8 mouse cellular contexts compared by ENCODE assay signal in genomic region chrX:37048066-37048889, GRCm38 (mm10). TPM values are rescaled to one million over a fixed set of nuclear protein-coding genes. Genes with fewer than 3 reads are reported as not detected.
DNase-seq lines count a peak whose midpoint lies in the region; ATAC-seq lines count a peak whose summit lies in the region.

Gene Sowahd (plus strand): TSS chrX:37048845.

- no peak for DNase-seq in heart, postnatal 36 days
- DNase-seq in midbrain, embryonic 10.5 days (ENCODE audit: low spot score): peak; percentile 18
- no peak for DNase-seq in frontal cortex, adult 2 months (ENCODE audit: extremely low spot score in 1 of 2, low spot score in 1 of 2)
- no peak for DNase-seq in frontal cortex, postnatal 10 days (ENCODE audit: low spot score in 2 of 2)
- no peak for DNase-seq in left cerebral cortex, postnatal 14 days (ENCODE audit: low spot score in 2 of 2)

- H3K9me3 ChIP-seq in heart, embryonic 14.5 days (ENCODE audit: control insufficient read depth, low read length): no peaks in the 10 kb centered on the region
- H3K9me3 ChIP-seq in hindbrain, embryonic 15.5 days: no peaks in the 10 kb centered on the region
- peaks cover 6% of the 10 kb centered on the region; the same call in 1 of the 2 replicates for H3K9me3 ChIP-seq in midbrain, embryonic 10.5 days (replicated peaks)

- ATAC-seq in heart, embryonic 14.5 days (ENCODE audit: insufficient number of reproducible peaks, insufficient read depth, low FRiP score, low read depth): no peak
- ATAC-seq in hindbrain, embryonic 15.5 days (ENCODE audit: low FRiP score, low read depth): peak; percentile 23; the same call in 1 of the 2 replicates

- WGBS in heart, embryonic 14.5 days: 18% methylated on average over 37 of the region's 38 CpGs
- WGBS in hindbrain, embryonic 15.5 days: 15% methylated on average over 35 of the region's 38 CpGs
- WGBS in midbrain, embryonic 10.5 days: 22% methylated on average over 38 of the region's 38 CpGs

- peak within 1 kb of the TSS; percentile 16; the same call in 1 of the 2 replicates for H3K9ac ChIP-seq in heart, embryonic 14.5 days (ENCODE audit: low read length)
- peak within 1 kb of the TSS; percentile 33 for H3K9ac ChIP-seq in hindbrain, embryonic 15.5 days

- peaks cover 33% of the 10 kb centered on the region for H3K27me3 ChIP-seq in heart, embryonic 14.5 days (ENCODE audit: control insufficient read depth, insufficient read depth, low read length)
- peaks cover 22% of the 10 kb centered on the region for H3K27me3 ChIP-seq in hindbrain, embryonic 15.5 days
- H3K27me3 ChIP-seq in midbrain, embryonic 10.5 days (ENCODE audit: low read depth, poor library complexity, severe bottlenecking): peaks cover 91% of the 10 kb centered on the region

- peak within 1 kb of the TSS; percentile 31 to 39 for H3K4me3 ChIP-seq in heart, embryonic 14.5 days (ENCODE audit: control insufficient read depth in 1 of 2, insufficient read depth in 1 of 2, low read depth in 1 of 2, low read length in 2 of 2)
- peak within 1 kb of the TSS; percentile 22 for H3K4me3 ChIP-seq in brown adipose tissue, adult 24 weeks (ENCODE audit: insufficient read depth, low read depth, low read length)
- peak within 1 kb of the TSS; percentile 41 for H3K4me3 ChIP-seq in hindbrain, embryonic 15.5 days
- peak within 1 kb of the TSS; percentile 50 for H3K4me3 ChIP-seq in midbrain, embryonic 10.5 days

- H3K36me3 ChIP-seq in heart, embryonic 14.5 days (ENCODE audit: control insufficient read depth, insufficient read depth, low read length): no peaks in the 10 kb centered on the region
- H3K36me3 ChIP-seq in hindbrain, embryonic 15.5 days: no peaks in the 10 kb centered on the region
- no peaks in the 10 kb centered on the region for H3K36me3 ChIP-seq in midbrain, embryonic 10.5 days

- H3K4me2 ChIP-seq in heart, embryonic 14.5 days (ENCODE audit: low read length): peak within 1 kb of the TSS; percentile 69
- H3K4me2 ChIP-seq in hindbrain, embryonic 15.5 days: peak within 1 kb of the TSS; percentile 83

- H3K27ac ChIP-seq in heart, embryonic 14.5 days (replicated peaks in 1 of 2; ENCODE audit: control insufficient read depth in 1 of 2, insufficient read depth in 1 of 2, low read depth in 2 of 2, low read length in 2 of 2): no peak within 1 kb of the TSS
- no peak within 1 kb of the TSS for H3K27ac ChIP-seq in brown adipose tissue, adult 24 weeks (replicated peaks; ENCODE audit: low read depth, low read length)
- no peak within 1 kb of the TSS for H3K27ac ChIP-seq in hindbrain, embryonic 15.5 days (replicated peaks)
- H3K27ac ChIP-seq in midbrain, embryonic 10.5 days (replicated peaks): no peak within 1 kb of the TSS

- intact Hi-C loops in heart, postnatal 36 days (cut with DNase I): no loop called here
- intact Hi-C loops in left cerebral cortex, postnatal 14 days (cut with DNase I): no loop called here

- no peaks in the 10 kb centered on the region for H3K4me1 ChIP-seq in heart, embryonic 14.5 days (ENCODE audit: control insufficient read depth in 2 of 2, insufficient read depth in 2 of 2, low read length in 2 of 2)
- H3K4me1 ChIP-seq in brown adipose tissue, adult 24 weeks (ENCODE audit: control insufficient read depth, insufficient read depth, insufficient read length, low read length): no peaks in the 10 kb centered on the region
- H3K4me1 ChIP-seq in hindbrain, embryonic 15.5 days (replicated peaks): peaks cover 17% of the 10 kb centered on the region
- peaks cover 13% of the 10 kb centered on the region for H3K4me1 ChIP-seq in midbrain, embryonic 10.5 days

RNA-seq across cellular contexts. Expression of gene Sowahd, which starts in this region (rescaled TPM):
- polyA plus RNA-seq in heart, embryonic 14.5 days (2014; fragmentation: Nextera tagmentation; extraction: Ambion mirVana): 0.20 TPM in 1 of 2 replicates, not detected in the other
- not detected for total RNA-seq in heart, postnatal 36 days (2021)
- not detected in 2 replicates for polyA plus RNA-seq in brown adipose tissue, adult 24 weeks (2012; ENCODE audit: insufficient read depth, insufficient read length, missing spikeins)
- not detected in 2 replicates for polyA plus RNA-seq in hindbrain, embryonic 15.5 days (2015; fragmentation: Nextera tagmentation; extraction: Ambion mirVana)
- polyA plus RNA-seq in midbrain, embryonic 10.5 days (2016; fragmentation: Nextera tagmentation; extraction: Ambion mirVana): not detected in 2 replicates
- polyA plus RNA-seq in frontal cortex, adult 2 months (2012; rRNA removed): 0.06 TPM in 1 of 2 replicates, not detected in the other
- not detected for total RNA-seq in left cerebral cortex, postnatal 14 days (2021)

Comparison
In these comparisons a context has a peak if more than half of its experiments do, and no peak if none do; other contexts are left out.
1. Peak in ATAC-seq, H3K4me3 ChIP-seq, H3K9ac ChIP-seq and H3K4me2 ChIP-seq in hindbrain, embryonic 15.5 days; RNA of the gene not detected or under 1 TPM.
2. Peak in DNase-seq and H3K4me3 ChIP-seq in midbrain, embryonic 10.5 days; RNA of the gene not detected or under 1 TPM.